Mouse (Mus musculus) heart, embryonic 16.5 days (tissue): ENCODE results near the gene Camk2n2. TPM values are rescaled to one million over a fixed set of nuclear protein-coding genes. Genes with fewer than 3 reads are reported as not detected.

Source experiments
- ATAC-seq: fragments of 200-750 bp; cut with Nextera tagmentation; replicated peaks from 2 replicates; pipeline ENCODE4 v1.8.0; 2017; ENCODE audit warnings: moderate number of reproducible peaks; ENCODE audit not compliant: insufficient read depth, low FRiP score; ENCODE audit errors: extremely low read depth
- H3K27ac ChIP-seq: fragments of 300-500 bp; sonication (generic); 2 replicates; pipeline ENCODE4 v1.5.1; 2014; ENCODE audit warnings: mild to moderate bottlenecking, low read length, control low read depth, moderate library complexity
- H3K27me3 ChIP-seq: fragments of 300-500 bp; sonication (generic); 2 replicates; pipeline ENCODE4 v1.6.1; 2014; ENCODE audit warnings: low read length, mixed read lengths; ENCODE audit not compliant: control insufficient read depth, insufficient read depth
- H3K36me3 ChIP-seq: fragments of 300-500 bp; sonication (generic); 2 replicates; pipeline ENCODE4 v1.6.1; 2014; ENCODE audit not compliant: control insufficient read depth, insufficient read depth
- H3K4me1 ChIP-seq: fragments of 300-500 bp; sonication (generic); 2 replicates; pipeline ENCODE4 v1.6.1; 2014; ENCODE audit warnings: low read length, mixed read lengths; ENCODE audit not compliant: control insufficient read depth, insufficient read depth
- H3K4me2 ChIP-seq: fragments of 300-500 bp; sonication (generic); 2 replicates; pipeline ENCODE4 v1.6.1; 2014; ENCODE audit warnings: low read depth, mild to moderate bottlenecking, control low read depth, low read length
- H3K4me3 ChIP-seq: fragments of 300-500 bp; sonication (generic); 2 replicates; pipeline ENCODE4 v1.5.1; 2014; ENCODE audit warnings: mild to moderate bottlenecking, control low read depth, low read length
- H3K9ac ChIP-seq: fragments of 300-500 bp; sonication (generic); 2 replicates; pipeline ENCODE4 v1.6.1; 2014; ENCODE audit warnings: low read length, control low read depth
- H3K9me3 ChIP-seq: fragments of 300-500 bp; sonication (generic); replicated peaks from 2 replicates; pipeline ENCODE4 v1.6.1; 2016; ENCODE audit warnings: low read length; ENCODE audit not compliant: control insufficient read depth
- WGBS: fragments of 180-500 bp; shearing (Covaris S2); extraction: QIAGEN DNeasy Blood & Tissue Kit; methylation state at CpG from one replicate; pipeline ENCODE4 v1.1.7; 2014; 5-methylcytosine and 5-hydroxymethylcytosine counted together
- polyA plus RNA-seq: library from polyadenylated mRNA; unstranded; fragments of >200 nt; fragmentation: Nextera tagmentation; extraction: Ambion mirVana; gene quantifications from 2 replicates; pipeline ENCODE4 v1.2.1, GENCODE M21; 2015

Camk2n2 gene
- polyA plus RNA-seq, 1 experiment from 2014 or later = 0.35 TPM

- Histone ChIP-seq H3K9ac (no peak overlapping the region), H3K4me2 (peak overlapping the region; percentile 98), H3K4me1 (peaks cover 19% of the 10 kb centered on the region), H3K9me3 (no peaks in the 10 kb centered on the region), H3K36me3 (no peaks in the 10 kb centered on the region), H3K27ac (no peak overlapping the region), H3K27me3 (peaks cover 36% of the 10 kb centered on the region), H3K4me3 (peak overlapping the region; percentile 72)
- 1% methylated on average over 9 of the region's 9 CpGs for WGBS
- no peak for ATAC-seq
Measured at GRCm38 (mm10) chr16:20620399-20620735, 720 bp downstream of the Camk2n2 start.

GRCm38 (mm10) chr16:20619541-20620398 lies 1.3 kb downstream of the Camk2n2 start:
- H3K9ac ChIP-seq = no peak overlapping the region

GRCm38 (mm10) chr16:20611357-20612227 lies 9.5 kb downstream of the Camk2n2 start, which contains the start of the genes Eef1akmt4, Gm49333 and Alg3:
Eef1akmt4 (plus strand) TSS chr16:20611593.
Gm49333 (plus strand) TSS chr16:20611610.
Alg3 (minus strand) TSS chr16:20611735.
- peak within 1 kb of the TSS; percentile 96 for H3K4me3 ChIP-seq
- peak within 1 kb of the TSS; percentile 100 for H3K4me2 ChIP-seq
- ATAC-seq = peak; percentile 96
- H3K27ac ChIP-seq = peak within 1 kb of the TSS; percentile 85
- no peaks in the 10 kb centered on the region for H3K9me3 ChIP-seq
- H3K4me1 ChIP-seq = peaks cover 14% of the 10 kb centered on the region
- peak within 1 kb of the TSS; percentile 88 for H3K9ac ChIP-seq
- H3K27me3 ChIP-seq = no peaks in the 10 kb centered on the region
- peaks cover 6% of the 10 kb centered on the region; the same call in 1 of the 2 replicates for H3K36me3 ChIP-seq
- 2% methylated on average over 41 of the region's 41 CpGs for WGBS

More at GRCm38 (mm10) chr16:20619541-20620398, 1.3 kb downstream of the Camk2n2 start:
- no peak overlapping the region for H3K27ac ChIP-seq
- H3K4me1 ChIP-seq = peaks cover 19% of the 10 kb centered on the region
- peak; percentile 62 for ATAC-seq
- H3K9me3 ChIP-seq = no peaks in the 10 kb centered on the region
- no peaks in the 10 kb centered on the region for H3K36me3 ChIP-seq
- WGBS = 3% methylated on average over 73 of the region's 83 CpGs
- H3K4me2 ChIP-seq = peak overlapping the region; percentile 98
- H3K27me3 ChIP-seq = peaks cover 36% of the 10 kb centered on the region
- H3K4me3 ChIP-seq = peak overlapping the region; percentile 72

GRCm38 (mm10) chr16:20610501-20611356 lies 10.4 kb downstream of the Camk2n2 start:
- H3K9me3 ChIP-seq = no peaks in the 10 kb centered on the region
- H3K27me3 ChIP-seq = no peaks in the 10 kb centered on the region
- peak overlapping the region; percentile 88 for H3K9ac ChIP-seq
- H3K4me3 ChIP-seq = peak overlapping the region; percentile 96
- peaks cover 10% of the 10 kb centered on the region; the same call in 1 of the 2 replicates for H3K36me3 ChIP-seq
- peak overlapping the region; percentile 100 for H3K4me2 ChIP-seq
- ATAC-seq = peak; percentile 32; the same call in 1 of the 2 replicates
- peaks cover 14% of the 10 kb centered on the region for H3K4me1 ChIP-seq
- H3K27ac ChIP-seq = peak overlapping the region; percentile 85
- under 1% methylated on average over 28 of the region's 28 CpGs for WGBS

- H3K27me3 ChIP-seq = no peaks in the 10 kb centered on the region
- no peak for ATAC-seq
- H3K4me3 ChIP-seq = no peak overlapping the region
- peaks cover 2% of the 10 kb centered on the region for H3K4me1 ChIP-seq
- no peak overlapping the region for H3K27ac ChIP-seq
- peaks cover 14% of the 10 kb centered on the region for H3K36me3 ChIP-seq
- WGBS = 57% methylated on average over 9 of the region's 9 CpGs
- H3K9me3 ChIP-seq = no peaks in the 10 kb centered on the region
- H3K4me2 ChIP-seq = no peak overlapping the region
- no peak overlapping the region for H3K9ac ChIP-seq
Measured at GRCm38 (mm10) chr16:20604705-20605104, 16.4 kb downstream of the Camk2n2 start.

GRCm38 (mm10) chr16:20600511-20600910 lies 20.6 kb downstream of the Camk2n2 start:
- ATAC-seq = no peak
- Histone ChIP-seq H3K36me3 (peaks cover 4% of the 10 kb centered on the region), H3K4me1 (no peaks in the 10 kb centered on the region), H3K27ac (no peak overlapping the region), H3K9ac (no peak overlapping the region), H3K9me3 (no peaks in the 10 kb centered on the region), H3K4me3 (no peak overlapping the region), H3K4me2 (no peak overlapping the region), H3K27me3 (no peaks in the 10 kb centered on the region)
- 56% methylated on average over 5 of the region's 5 CpGs for WGBS

- no peak overlapping the region for H3K4me3 ChIP-seq
- H3K36me3 ChIP-seq = no peaks in the 10 kb centered on the region
- H3K27me3 ChIP-seq = peaks cover 24% of the 10 kb centered on the region
- H3K9me3 ChIP-seq = no peaks in the 10 kb centered on the region
- H3K27ac ChIP-seq = no peak overlapping the region
- WGBS = 59% methylated on average over 7 of the region's 7 CpGs
- H3K9ac ChIP-seq = no peak overlapping the region
- no peak for ATAC-seq
- H3K4me1 ChIP-seq = no peaks in the 10 kb centered on the region
- H3K4me2 ChIP-seq = no peak overlapping the region
Measured at GRCm38 (mm10) chr16:20596687-20597441, 24.2 kb downstream of the Camk2n2 start.

GRCm38 (mm10) chr16:20595737-20596136 lies 25.4 kb downstream of the Camk2n2 start:
- Histone ChIP-seq H3K4me1 (no peaks in the 10 kb centered on the region; the same call in 1 of the 2 replicates), H3K4me3 (no peak overlapping the region), H3K9ac (no peak overlapping the region), H3K4me2 (no peak overlapping the region), H3K27ac (no peak overlapping the region), H3K9me3 (no peaks in the 10 kb centered on the region), H3K27me3 (peaks cover 35% of the 10 kb centered on the region), H3K36me3 (no peaks in the 10 kb centered on the region)
- 66% methylated on average over 4 of the region's 4 CpGs for WGBS
- no peak for ATAC-seq
